Mouse (Mus musculus) MEL (cell line): ENCODE data around the gene 7420426K07Rik.

Source experiments
- CTCF ChIP-seq, 3 experiments: IDR thresholded peaks in 2 of 3; conservative IDR thresholded peaks in 1 of 3; 2 replicates each; pipeline ENCODE4 v1.5.1; 2011 to 2012; ENCODE audit warnings: low read length in 3 of 3, low read depth in 2 of 3, mild to moderate bottlenecking in 2 of 3, improper control_type of control experiment in 1 of 3, inconsistent platforms in 1 of 3, mixed read lengths in 1 of 3, moderate library complexity in 1 of 3; ENCODE audit not compliant: control insufficient read depth in 1 of 3, insufficient read depth in 1 of 3, poor library complexity in 1 of 3, severe bottlenecking in 1 of 3
- E2F4 ChIP-seq: IDR thresholded peaks from 2 replicates; pipeline ENCODE4 v1.6.1; 2011; ENCODE audit warnings: low read depth, low read length, improper control_type of control experiment, borderline replicate concordance
- EP300 ChIP-seq, 2 experiments: IDR thresholded peaks; 2 replicates each; pipeline ENCODE4 v1.6.1; 2011; ENCODE audit warnings: improper control_type of control experiment in 2 of 2, low read length in 2 of 2, low read depth in 1 of 2, mild to moderate bottlenecking in 1 of 2
- MAX ChIP-seq: IDR thresholded peaks from 2 replicates; pipeline ENCODE4 v1.6.1; 2011; ENCODE audit warnings: low read length, improper control_type of control experiment
- MXI1 ChIP-seq: IDR thresholded peaks from 2 replicates; pipeline ENCODE4 v1.6.1; 2011; ENCODE audit warnings: mild to moderate bottlenecking, low read depth, low read length, improper control_type of control experiment
- NELFE ChIP-seq: IDR thresholded peaks from 2 replicates; pipeline ENCODE4 v1.6.1; 2011; ENCODE audit warnings: low read depth, low read length, improper control_type of control experiment
- POLR2A ChIP-seq, 2 experiments: IDR thresholded peaks; 2 replicates each; pipeline ENCODE4 v1.6.1; 2011 to 2012; ENCODE audit warnings: low read length in 2 of 2, mild to moderate bottlenecking in 2 of 2, control low read depth in 1 of 2, improper control_type of control experiment in 1 of 2, low read depth in 1 of 2, moderate library complexity in 1 of 2; ENCODE audit not compliant: control insufficient read depth in 1 of 2, insufficient read depth in 1 of 2, poor library complexity in 1 of 2
- TCF12 ChIP-seq: IDR thresholded peaks from 2 replicates; pipeline ENCODE4 v1.6.1; 2014; ENCODE audit warnings: low read depth, mild to moderate bottlenecking, inconsistent platforms, low read length, improper control_type of control experiment, moderate library complexity
- USF2 ChIP-seq, 2 experiments: IDR thresholded peaks; 2 replicates each; pipeline ENCODE4 v1.6.1; 2011 to 2012; ENCODE audit warnings: improper control_type of control experiment in 2 of 2, low read length in 2 of 2, borderline replicate concordance in 1 of 2, inconsistent platforms in 1 of 2, low read depth in 1 of 2, mild to moderate bottlenecking in 1 of 2; ENCODE audit not compliant: insufficient read depth in 1 of 2
- ZKSCAN1 ChIP-seq: IDR thresholded peaks from 2 replicates; pipeline ENCODE4 v1.6.1; 2012; ENCODE audit warnings: low read depth, mild to moderate bottlenecking, inconsistent platforms, low read length, improper control_type of control experiment, moderate library complexity

DNA sequence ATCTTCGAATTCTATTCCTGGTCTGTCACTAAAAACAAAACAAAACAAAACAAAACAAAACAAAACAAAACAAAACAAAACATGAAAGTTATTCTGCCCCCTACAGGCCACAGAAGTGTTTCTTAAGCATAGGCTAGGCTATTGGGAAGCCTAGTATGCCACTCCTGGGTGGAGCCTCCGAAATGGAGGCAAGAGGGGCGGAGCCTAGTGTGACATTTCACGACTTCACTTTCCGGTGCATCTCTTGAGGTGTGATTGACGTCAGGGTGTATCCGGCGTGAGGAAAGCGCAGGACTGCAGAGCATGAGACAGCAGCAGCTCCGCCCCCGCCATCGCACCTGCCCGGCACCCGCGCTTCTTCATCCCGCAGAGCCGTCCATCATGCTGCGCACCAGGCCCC lies 46.7 kb upstream of the 7420426K07Rik start, which contains the start of gene Prr23a2:
- TF ChIP-seq E2F4 (no peak), MXI1 (no peak), POLR2A (IDR thresholded peaks at IDR 0.05; ENCODE audit: control insufficient read depth in 1 of 2, insufficient read depth in 1 of 2, low read depth in 1 of 2, low read length in 2 of 2, poor library complexity in 1 of 2) (no peak), USF2 (IDR thresholded peaks at IDR 0.05; ENCODE audit: borderline replicate concordance in 1 of 2, insufficient read depth in 1 of 2, low read depth in 1 of 2, low read length in 2 of 2) (no peak), MAX (no peak), TCF12 (no peak), ZKSCAN1 (no peak), CTCF (IDR thresholded peaks at IDR 0.05 in 2 of 3, conservative IDR thresholded peaks at IDR 0.05 in 1 of 3; ENCODE audit: control insufficient read depth in 1 of 3, insufficient read depth in 1 of 3, low read depth in 2 of 3, low read length in 3 of 3, poor library complexity in 1 of 3, severe bottlenecking in 1 of 3) (no peak), EP300 (IDR thresholded peaks at IDR 0.05; ENCODE audit: low read depth in 1 of 2, low read length in 2 of 2) (no peak), NELFE (no peak)
